Mouse (Mus musculus) lung, postnatal 0 days (tissue): ENCODE measurements at regions not wholly inside any gene's neighbourhood (a gene's known extent, or its start where the extent isn't known, plus 50 kb on each side); places are given as distances from the start of the nearest gene placed in this dataset.

Source experiments
- CTCF ChIP-seq: IDR thresholded peaks from 2 replicates; pipeline ENCODE4 v1.5.1; 2016; ENCODE audit warnings: antibody characterized with exemption, mild to moderate bottlenecking
- EP300 ChIP-seq: IDR thresholded peaks from 2 replicates; pipeline ENCODE4 v1.6.1; 2016; ENCODE audit warnings: antibody characterized with exemption, mild to moderate bottlenecking, control low read depth

- TF ChIP-seq EP300 (no peak), CTCF (no peak)
Observed at GRCm38 (mm10) chr19:14084726-14085125, 171.4 kb downstream of the Olfr1505 start.
